Mouse (Mus musculus) ovary, postnatal 36 days (tissue): ENCODE measurements around the gene Eif3c.

Experiments
- DNase-seq: peaks from one replicate; pipeline ENCODE4 v3.0.0; 2022; ENCODE audit warnings: low spot score, mixed read lengths

Gene Eif3c

GRCm38 (mm10) chr7:126554796-126555195 lies 11.4 kb downstream of the Eif3c start:
- no peak for DNase-seq

GRCm38 (mm10) chr7:126545631-126546030 lies 20.6 kb downstream of the Eif3c start:
- no peak for DNase-seq

- no peak for DNase-seq
Measured at GRCm38 (mm10) chr7:126541661-126542060, 24.6 kb downstream of the Eif3c start.

- DNase-seq = no peak
Measured at GRCm38 (mm10) chr7:126537820-126538585, 28.2 kb downstream of the Eif3c start.

- no peak for DNase-seq
Measured at GRCm38 (mm10) chr7:126536466-126536865, 29.7 kb downstream of the Eif3c start.

GRCm38 (mm10) chr7:126535766-126536165 lies 30.4 kb downstream of the Eif3c start:
- peak; percentile 31 for DNase-seq

- no peak for DNase-seq
Measured at GRCm38 (mm10) chr7:126533434-126533833, 32.8 kb downstream of the Eif3c start.

GRCm38 (mm10) chr7:126528166-126528577 lies 38.0 kb downstream of the Eif3c start:
- DNase-seq = no peak

GRCm38 (mm10) chr7:126523316-126523715 lies 42.9 kb downstream of the Eif3c start:
- DNase-seq = no peak

- DNase-seq = no peak
Measured at GRCm38 (mm10) chr7:126519513-126519912, 46.7 kb downstream of the Eif3c start.

- no peak for DNase-seq
Measured at GRCm38 (mm10) chr7:126518261-126518941, 47.8 kb downstream of the Eif3c start.

- no peak for DNase-seq
Measured at GRCm38 (mm10) chr7:126511287-126511686, 54.9 kb downstream of the Eif3c start.

- no peak for DNase-seq
Measured at GRCm38 (mm10) chr7:126507126-126507778, 59.0 kb downstream of the Eif3c start.

- no peak for DNase-seq
Measured at GRCm38 (mm10) chr7:126504913-126505312, 61.3 kb downstream of the Eif3c start.

GRCm38 (mm10) chr7:126503273-126503878 lies 62.8 kb downstream of the Eif3c start, which contains the start of gene Atxn2l:
Gene Atxn2l, minus strand, starts transcription at chr7:126503437.
- DNase-seq = peak; percentile 99

GRCm38 (mm10) chr7:126502751-126503150 lies 63.5 kb downstream of the Eif3c start:
- no peak for DNase-seq

- DNase-seq = peak; percentile 91
Measured at GRCm38 (mm10) chr7:126502023-126502741, 64.0 kb downstream of the Eif3c start.

GRCm38 (mm10) chr7:126501684-126502022 lies 64.6 kb downstream of the Eif3c start:
- DNase-seq = no peak

- DNase-seq = no peak
Measured at GRCm38 (mm10) chr7:126499416-126499815, 66.8 kb downstream of the Eif3c start.

GRCm38 (mm10) chr7:126497966-126498365 lies 68.2 kb downstream of the Eif3c start:
- no peak for DNase-seq

GRCm38 (mm10) chr7:126496475-126496874 lies 69.7 kb downstream of the Eif3c start:
- DNase-seq = no peak
